In genomic region chr16:90318372-90318926, GRCm38 (mm10) we compare ENCODE assay signal across 15 mouse cellular contexts.
"Had no signal": no experiment of that assay in that cellular context is flagged by ENCODE, and none has a peak within 500 bp of the region (broad histone marks: within the 10 kb centered on the region; RNA-seq: fewer than 3 reads in every experiment).

No protein-coding gene starts in this region.

- H3K4me2 ChIP-seq: limb, embryonic 15.5 days; liver, embryonic 12.5 days; lung, embryonic 14.5 days; midbrain, embryonic 12.5 days; neural tube, embryonic 13.5 days had no signal

- H3K27me3 ChIP-seq: limb, embryonic 15.5 days; liver, embryonic 12.5 days; midbrain, embryonic 12.5 days; neural tube, embryonic 13.5 days had no signal

- H3K27ac ChIP-seq: kidney, postnatal 0 days; limb, embryonic 15.5 days; liver, embryonic 12.5 days; midbrain, embryonic 12.5 days; neural tube, embryonic 13.5 days had no signal

- DNase-seq: kidney, adult 9 months; kidney, postnatal 36 days; layer of hippocampus, adult 9-11 months; layer of hippocampus, postnatal 36 days; lung, embryonic 14.5 days; lung, postnatal 10 days; lung, postnatal 4 days; right cerebral cortex, adult 18-20 months; right cerebral cortex, postnatal 25 days; thymus, postnatal 4 days had no signal

- H3K4me1 ChIP-seq: limb, embryonic 15.5 days; liver, embryonic 12.5 days; midbrain, embryonic 12.5 days; neural tube, embryonic 13.5 days had no signal

- H3K4me3 ChIP-seq: limb, embryonic 15.5 days; liver, embryonic 12.5 days; midbrain, embryonic 12.5 days; neural tube, embryonic 13.5 days had no signal

- H3K36me3 ChIP-seq: limb, embryonic 15.5 days; liver, embryonic 12.5 days; midbrain, embryonic 12.5 days; neural tube, embryonic 13.5 days had no signal

- ATAC-seq: liver, embryonic 12.5 days had no signal

- H3K9me3 ChIP-seq: limb, embryonic 15.5 days; liver, embryonic 12.5 days; midbrain, embryonic 12.5 days; neural tube, embryonic 13.5 days had no signal

- H3K9ac ChIP-seq: limb, embryonic 15.5 days; liver, embryonic 12.5 days; lung, embryonic 14.5 days; midbrain, embryonic 12.5 days; neural tube, embryonic 13.5 days had no signal
